Mouse (Mus musculus): ENCODE data around the gene Tert.

DNA sequence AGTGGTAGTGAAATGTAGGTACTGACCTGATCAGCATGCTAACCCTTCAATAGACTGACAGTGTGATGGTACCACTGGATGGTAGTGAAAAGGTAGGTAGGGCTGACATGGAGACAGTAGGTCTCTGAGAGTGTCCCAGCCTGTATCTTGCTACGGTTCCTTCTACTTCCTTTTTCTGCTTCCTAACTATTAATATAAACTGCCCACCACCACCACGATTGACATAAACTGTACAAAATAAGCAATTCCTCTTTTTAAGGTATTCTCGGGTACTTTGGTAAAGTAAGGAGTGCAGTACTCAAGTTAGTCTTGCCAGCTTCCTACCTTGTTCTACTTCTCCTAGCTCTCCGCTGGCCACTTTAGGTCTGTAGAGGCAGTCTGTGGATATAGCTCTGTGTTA lies 30.4 kb upstream of the Tert start:
- no peak for TF ChIP-seq GATA1 (IDR thresholded peaks at IDR 0.05; ENCODE audit: borderline replicate concordance, low read length)
- no peak for TF ChIP-seq FLI1 (IDR thresholded peaks at IDR 0.05; ENCODE audit: low read length)
